In genomic region chr3:137827678-137828077, GRCm38 (mm10) we compare ENCODE assay signal across 10 mouse cellular contexts. TPM values are rescaled to one million over a fixed set of nuclear protein-coding genes. Genes with fewer than 3 reads are reported as not detected.
DNase-seq lines count a peak whose midpoint lies in the region; ATAC-seq and TF ChIP-seq lines count a peak whose summit lies in the region.
"Had no signal": no experiment of that assay in that cellular context is flagged by ENCODE, and none has a peak within 500 bp of the region (broad histone marks: within the 10 kb centered on the region; RNA-seq: fewer than 3 reads in every experiment).

No protein-coding gene starts in this region.

- no peaks in the 10 kb centered on the region for H3K27me3 ChIP-seq in forebrain, embryonic 14.5 days (replicated peaks; ENCODE audit: control insufficient read depth, insufficient read depth, low read length)
- no peaks in the 10 kb centered on the region for H3K27me3 ChIP-seq in forebrain, postnatal 0 days (ENCODE audit: insufficient read depth, low read length)
- H3K27me3 ChIP-seq in midbrain, embryonic 13.5 days, result no peaks in the 10 kb centered on the region
- H3K27me3 ChIP-seq: liver, embryonic 15.5 days had no signal

- H3K4me2 ChIP-seq in forebrain, embryonic 14.5 days (ENCODE audit: low read length), result no peak overlapping the region
- H3K4me2 ChIP-seq in forebrain, postnatal 0 days (ENCODE audit: low read depth), result no peak overlapping the region
- no peak overlapping the region for H3K4me2 ChIP-seq in midbrain, embryonic 13.5 days (replicated peaks)
- H3K4me2 ChIP-seq: liver, embryonic 15.5 days had no signal

- TF ChIP-seq CTCF in forebrain, postnatal 0 days (IDR thresholded peaks at IDR 0.05; ENCODE audit: low read depth), result no peak

- H3K9me3 ChIP-seq in forebrain, embryonic 14.5 days (replicated peaks; ENCODE audit: control insufficient read depth, low read length), result no peaks in the 10 kb centered on the region
- H3K9me3 ChIP-seq in forebrain, postnatal 0 days (ENCODE audit: low read length), result no peaks in the 10 kb centered on the region
- H3K9me3 ChIP-seq in midbrain, embryonic 13.5 days, result peaks cover 5% of the 10 kb centered on the region; the same call in 1 of the 2 replicates
- H3K9me3 ChIP-seq: liver, embryonic 15.5 days had no signal

- no peak overlapping the region for H3K4me3 ChIP-seq in forebrain, embryonic 14.5 days (ENCODE audit: low read depth, low read length)
- no peak overlapping the region for H3K4me3 ChIP-seq in forebrain, postnatal 0 days (ENCODE audit: low read depth, low read length)
- no peak overlapping the region for H3K4me3 ChIP-seq in midbrain, embryonic 13.5 days (replicated peaks)
- H3K4me3 ChIP-seq: liver, embryonic 15.5 days had no signal

- H3K9ac ChIP-seq in forebrain, embryonic 14.5 days (ENCODE audit: low read length), result no peak overlapping the region
- no peak overlapping the region for H3K9ac ChIP-seq in forebrain, postnatal 0 days
- no peak overlapping the region for H3K9ac ChIP-seq in midbrain, embryonic 13.5 days (replicated peaks)
- H3K9ac ChIP-seq: liver, embryonic 15.5 days had no signal

- ATAC-seq in forebrain, embryonic 14.5 days, result 0 out of 2 replicates have a peak, but pooled peaks have one; percentile 15
- ATAC-seq in forebrain, postnatal 0 days, result no peak
- ATAC-seq in midbrain, embryonic 13.5 days, result 0 out of 2 replicates have a peak, but pooled peaks have one; percentile 50

- no peaks in the 10 kb centered on the region for H3K36me3 ChIP-seq in forebrain, embryonic 14.5 days (ENCODE audit: control insufficient read depth, insufficient read depth, low read length)
- H3K36me3 ChIP-seq in forebrain, postnatal 0 days (ENCODE audit: insufficient read depth), result no peaks in the 10 kb centered on the region
- no peaks in the 10 kb centered on the region for H3K36me3 ChIP-seq in midbrain, embryonic 13.5 days
- H3K36me3 ChIP-seq: liver, embryonic 15.5 days had no signal

- no peaks in the 10 kb centered on the region for H3K4me1 ChIP-seq in forebrain, embryonic 14.5 days (ENCODE audit: control insufficient read depth, insufficient read depth, low read length)
- H3K4me1 ChIP-seq in forebrain, postnatal 0 days (ENCODE audit: insufficient read depth), result no peaks in the 10 kb centered on the region
- 0 out of 2 replicates have a peak, but pooled peaks cover 5% of the 10 kb centered on the region for H3K4me1 ChIP-seq in midbrain, embryonic 13.5 days (replicated peaks)
- H3K4me1 ChIP-seq: liver, embryonic 15.5 days had no signal

- no peak for DNase-seq in forebrain, embryonic 14.5 days (ENCODE audit: low spot score)
- DNase-seq in forebrain, postnatal 0 days, result no peak
- peak; percentile 23 to 43 for DNase-seq in kidney, postnatal 4 days
- no peak for DNase-seq in kidney, postnatal 36 days
- peak; percentile 55 for DNase-seq in embryo, embryonic 10.5 days (ENCODE audit: low spot score)
- DNase-seq in right cerebral cortex, postnatal 4 days, result no peak
- DNase-seq in spleen, adult 18-20 months, result no peak
- DNase-seq: right cerebral cortex, adult 18-20 months had no signal

- WGBS in forebrain, embryonic 14.5 days, result 56% methylated on average over 11 of the region's 11 CpGs
- 51% methylated on average over 11 of the region's 11 CpGs for WGBS in forebrain, postnatal 0 days
- WGBS in midbrain, embryonic 13.5 days, result 40% methylated on average over 11 of the region's 11 CpGs

- no peak overlapping the region for H3K27ac ChIP-seq in forebrain, embryonic 14.5 days (ENCODE audit: low read depth, low read length)
- no peak overlapping the region for H3K27ac ChIP-seq in forebrain, postnatal 0 days (ENCODE audit: low read depth, low read length)
- H3K27ac ChIP-seq in midbrain, embryonic 13.5 days, result 0 out of 2 replicates have a peak overlapping the region, but pooled peaks have one; percentile 26
- H3K27ac ChIP-seq: liver, embryonic 15.5 days had no signal

RNA-seq across cellular contexts. Expression of gene H2afz, which starts 36.6 kb away (rescaled TPM):
- polyA plus RNA-seq in forebrain, embryonic 14.5 days (2014; fragmentation: Nextera tagmentation; extraction: Ambion mirVana), result 1,646 and 1,983 TPM in 2 replicates
- total RNA-seq in forebrain, postnatal 0 days (2014; rRNA removed), result 485 and 592 TPM in 2 replicates
- polyA plus RNA-seq in forebrain, postnatal 0 days (2015; fragmentation: Nextera tagmentation; extraction: Ambion mirVana), result 728 and 896 TPM in 2 replicates
- 1,499 and 1,592 TPM in 2 replicates for polyA plus RNA-seq in midbrain, embryonic 13.5 days (2015; fragmentation: Nextera tagmentation; extraction: Ambion mirVana)

RNA-seq across cellular contexts. Expression of gene Dnajb14, which starts 39.8 kb away (rescaled TPM):
- polyA plus RNA-seq in forebrain, embryonic 14.5 days (2014; fragmentation: Nextera tagmentation; extraction: Ambion mirVana), result 6.3 and 9.1 TPM in 2 replicates
- 16.5 and 19.2 TPM in 2 replicates for total RNA-seq in forebrain, postnatal 0 days (2014; rRNA removed)
- polyA plus RNA-seq in forebrain, postnatal 0 days (2015; fragmentation: Nextera tagmentation; extraction: Ambion mirVana), result 6.5 and 14.9 TPM in 2 replicates
- polyA plus RNA-seq in midbrain, embryonic 13.5 days (2015; fragmentation: Nextera tagmentation; extraction: Ambion mirVana), result 9.4 and 12.1 TPM in 2 replicates

Comparison
In these comparisons a context has a peak if more than half of its experiments do, and no peak if none do; other contexts are left out.
1. DNase-seq: peak in kidney, postnatal 4 days (2 of 2) and embryo, embryonic 10.5 days (single experiment); none in forebrain, embryonic 14.5 days (single experiment), forebrain, postnatal 0 days (single experiment), kidney, postnatal 36 days (0 of 2), right cerebral cortex, postnatal 4 days (single experiment) and spleen, adult 18-20 months (0 of 2).